Mouse (Mus musculus): Measurements from ENCODE around the gene Fbxl8. TPM values are rescaled to one million over a fixed set of nuclear protein-coding genes. Genes with fewer than 3 reads are reported as not detected.
A peak's percentile ranks its signal among the peaks of the same experiment; 100 is the strongest.

Fbxl8 gene
- polyA plus RNA-seq, 1 experiment from 2014 or later = 1.3 TPM

DNA sequence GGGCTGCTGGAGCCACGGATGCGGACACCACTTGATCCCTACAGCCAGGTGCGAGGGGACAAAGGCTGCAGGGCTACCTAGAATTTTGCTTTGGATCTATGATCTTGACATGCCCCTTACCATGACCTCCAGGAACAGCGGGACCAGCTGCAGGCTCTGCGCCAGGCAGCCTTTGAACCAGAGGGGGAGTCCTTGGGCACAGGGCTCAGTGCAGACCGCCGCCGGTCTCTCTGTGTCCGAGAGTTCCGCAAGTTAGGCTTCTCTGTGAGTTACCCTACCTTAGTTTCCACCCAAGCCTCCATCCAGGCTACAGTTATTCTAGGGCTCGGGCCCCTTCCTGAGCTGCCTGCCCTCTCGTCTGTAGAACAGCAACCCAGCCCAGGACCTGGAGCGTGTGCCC, 43.2 kb downstream of the Fbxl8 start:
- Histone ChIP-seq H3K9me3 (replicated peaks) (no peaks in the 10 kb centered on the region), H3K9ac (no peak overlapping the region), H3K4me3 (replicated peaks) (no peak overlapping the region), H3K27ac (replicated peaks) (no peak overlapping the region), H3K4me1 (replicated peaks) (peaks cover 55% of the 10 kb centered on the region), H3K27me3 (no peaks in the 10 kb centered on the region), H3K36me3 (replicated peaks) (peaks cover 100% of the 10 kb centered on the region), H3K4me2 (no peak overlapping the region)
- ATAC-seq (ENCODE audit: insufficient read depth) = no peak
- WGBS (ENCODE audit: insufficient replicate concordance) = 91% methylated on average over 13 of the region's 13 CpGs

DNA sequence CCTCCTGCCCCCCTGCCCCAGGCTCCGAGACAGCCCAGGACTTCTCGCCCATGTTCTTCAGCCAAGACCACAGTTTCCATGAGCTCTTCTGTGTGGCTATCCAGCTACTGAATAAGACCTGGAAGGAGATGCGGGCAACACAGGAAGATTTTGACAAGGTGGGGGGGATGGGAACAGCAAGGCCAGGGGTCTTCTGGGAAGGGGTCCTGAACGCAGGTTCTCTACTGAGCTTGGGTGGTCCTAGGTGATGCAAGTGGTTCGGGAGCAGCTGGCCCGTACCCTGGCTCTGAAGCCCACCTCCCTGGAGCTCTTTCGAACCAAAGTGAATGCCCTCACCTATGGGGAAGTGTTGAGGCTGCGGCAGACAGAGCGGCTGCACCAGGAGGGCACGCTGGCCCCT, 44.0 kb downstream of the Fbxl8 start:
- 90% methylated on average over 10 of the region's 10 CpGs for WGBS (ENCODE audit: insufficient replicate concordance)
- H3K27ac ChIP-seq (replicated peaks) = no peak overlapping the region
- ATAC-seq (ENCODE audit: insufficient read depth) = no peak
- H3K4me2 ChIP-seq = no peak overlapping the region
- peaks cover 100% of the 10 kb centered on the region for H3K36me3 ChIP-seq (replicated peaks)
- H3K27me3 ChIP-seq = no peaks in the 10 kb centered on the region
- H3K9ac ChIP-seq = no peak overlapping the region
- no peaks in the 10 kb centered on the region for H3K9me3 ChIP-seq (replicated peaks)
- H3K4me1 ChIP-seq (replicated peaks) = peaks cover 55% of the 10 kb centered on the region
- H3K4me3 ChIP-seq (replicated peaks) = no peak overlapping the region

DNA sequence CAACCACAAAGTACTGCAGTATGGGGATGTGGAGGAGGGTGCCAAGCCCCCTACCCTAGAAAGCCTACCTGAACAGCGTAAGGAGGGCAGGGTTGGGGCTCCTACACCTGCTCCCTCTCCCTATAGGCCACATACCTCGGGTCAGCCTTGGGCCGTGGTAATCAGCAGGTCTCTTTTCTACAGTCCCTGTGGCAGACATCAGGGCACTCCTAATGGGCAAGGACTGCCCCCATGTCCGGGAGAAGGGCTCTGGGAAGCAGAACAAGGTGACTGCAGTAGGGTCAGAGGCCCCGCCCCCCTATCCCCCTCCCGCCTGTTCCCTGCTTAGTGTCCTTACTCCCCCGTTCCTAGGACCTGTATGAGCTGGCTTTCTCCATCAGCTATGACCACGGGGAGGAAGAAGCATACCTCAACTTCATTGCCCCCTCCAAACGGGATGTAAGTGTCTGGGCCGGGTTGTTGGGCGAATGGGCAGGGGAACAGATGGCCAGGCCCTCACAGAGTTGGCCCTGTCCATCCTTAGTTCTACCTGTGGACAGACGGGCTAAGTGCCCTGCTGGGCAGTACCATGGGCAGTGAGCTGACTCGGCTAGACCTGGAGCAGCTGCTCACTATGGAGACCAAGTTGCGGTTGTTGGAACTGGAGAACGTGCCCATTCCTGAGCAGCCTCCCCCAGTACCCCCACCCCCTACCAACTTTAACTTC, 44.8 kb downstream of the Fbxl8 start:
- H3K27me3 ChIP-seq = no peaks in the 10 kb centered on the region
- WGBS (ENCODE audit: insufficient replicate concordance) = 83% methylated on average over 15 of the region's 15 CpGs
- H3K36me3 ChIP-seq (replicated peaks) = peaks cover 100% of the 10 kb centered on the region
- no peak overlapping the region for H3K4me3 ChIP-seq (replicated peaks)
- peaks cover 55% of the 10 kb centered on the region for H3K4me1 ChIP-seq (replicated peaks)
- no peaks in the 10 kb centered on the region for H3K9me3 ChIP-seq (replicated peaks)
- no peak overlapping the region for H3K4me2 ChIP-seq
- no peak for ATAC-seq (ENCODE audit: insufficient read depth)
- no peak overlapping the region for H3K27ac ChIP-seq (replicated peaks)
- no peak overlapping the region for H3K9ac ChIP-seq

DNA sequence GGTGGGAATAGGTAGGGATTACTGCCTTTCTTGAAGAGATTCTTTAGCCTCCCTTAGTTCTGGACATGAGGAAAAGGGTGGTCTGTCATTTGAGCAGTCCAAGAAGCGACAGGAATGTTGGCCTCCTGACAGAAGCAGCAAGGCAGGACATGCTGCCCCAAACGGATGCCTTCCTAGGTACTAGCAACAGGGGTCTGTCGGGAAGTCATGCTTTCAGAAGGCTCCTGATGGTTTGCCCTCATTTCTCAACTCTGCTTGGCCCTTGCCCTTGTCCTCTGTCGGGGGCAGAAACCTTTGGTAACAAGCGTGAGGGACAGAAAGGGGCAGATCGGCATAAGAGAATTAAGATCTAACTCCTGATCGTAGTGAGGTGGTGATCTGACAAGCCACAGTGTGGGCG, 45.7 kb downstream of the Fbxl8 start:
- Histone ChIP-seq H3K27me3 (no peaks in the 10 kb centered on the region), H3K4me3 (replicated peaks) (no peak overlapping the region), H3K9me3 (replicated peaks) (no peaks in the 10 kb centered on the region), H3K36me3 (replicated peaks) (peaks cover 100% of the 10 kb centered on the region), H3K9ac (no peak overlapping the region), H3K4me1 (replicated peaks) (peaks cover 55% of the 10 kb centered on the region), H3K27ac (replicated peaks) (no peak overlapping the region), H3K4me2 (no peak overlapping the region)
- no peak for ATAC-seq (ENCODE audit: insufficient read depth)
- WGBS (ENCODE audit: insufficient replicate concordance) = 84% methylated on average over 8 of the region's 8 CpGs

DNA sequence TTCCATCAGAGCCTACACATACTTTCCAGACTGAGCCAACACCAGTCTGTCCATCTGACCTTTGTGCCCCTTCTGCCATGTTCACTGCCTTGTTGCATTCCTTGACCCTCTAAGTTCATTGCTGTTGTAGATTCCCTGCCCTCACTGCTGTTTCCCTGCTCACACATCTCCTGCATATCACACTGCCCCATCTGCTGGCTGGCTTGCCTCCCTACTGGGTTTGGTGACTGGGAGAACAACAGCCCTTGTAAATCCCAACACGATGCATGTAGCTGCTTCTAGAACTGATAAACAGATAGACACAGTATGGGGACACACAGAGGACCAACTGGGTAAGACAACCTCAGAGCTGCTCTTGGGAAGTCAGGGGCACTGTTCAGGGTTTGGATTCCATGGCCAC, 47.3 kb downstream of the Fbxl8 start:
- Histone ChIP-seq H3K27me3 (no peaks in the 10 kb centered on the region), H3K4me1 (replicated peaks) (peaks cover 43% of the 10 kb centered on the region), H3K4me3 (replicated peaks) (no peak overlapping the region), H3K4me2 (0 out of 2 replicates have a peak overlapping the region, but pooled peaks have one; percentile 0), H3K36me3 (replicated peaks) (peaks cover 100% of the 10 kb centered on the region), H3K9me3 (replicated peaks) (no peaks in the 10 kb centered on the region), H3K9ac (no peak overlapping the region), H3K27ac (replicated peaks) (peak overlapping the region; percentile 60)
- peak; percentile 52 for ATAC-seq (ENCODE audit: insufficient read depth)
- 23% methylated on average over 1 of the region's 1 CpGs for WGBS (ENCODE audit: insufficient replicate concordance)

DNA sequence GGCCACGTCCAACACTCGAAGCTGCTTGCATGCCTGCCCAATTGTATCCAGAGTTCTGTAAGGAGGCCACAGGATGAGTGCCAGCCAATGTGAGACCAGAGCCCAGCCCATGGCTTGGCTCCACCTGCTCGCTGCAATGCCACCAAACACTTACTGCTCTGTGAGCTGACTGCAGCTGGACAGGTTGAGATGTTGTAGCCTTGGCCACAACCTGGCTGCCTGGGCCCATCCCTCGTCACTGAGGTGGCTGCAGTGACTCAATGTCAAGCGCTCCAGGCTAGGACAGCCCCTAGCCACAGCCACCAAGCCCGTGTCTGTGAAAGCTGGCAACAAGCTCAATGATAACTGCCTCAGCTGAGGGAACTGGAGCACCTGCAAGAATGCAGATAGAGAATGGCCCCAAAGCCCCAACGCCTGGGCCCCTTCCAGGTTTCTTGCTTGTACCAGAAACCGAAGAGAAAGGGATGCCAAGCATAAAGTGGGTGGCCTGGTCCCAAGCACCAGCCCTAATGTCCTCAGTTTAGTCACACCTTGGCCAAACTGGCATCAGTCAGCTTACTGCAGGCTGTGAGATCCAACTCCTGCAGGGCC, 48.5 kb downstream of the Fbxl8 start:
- H3K4me3 ChIP-seq (replicated peaks) = no peak overlapping the region
- peak; percentile 60 for ATAC-seq (ENCODE audit: insufficient read depth)
- H3K36me3 ChIP-seq (replicated peaks) = peaks cover 100% of the 10 kb centered on the region
- H3K27me3 ChIP-seq = no peaks in the 10 kb centered on the region
- H3K9me3 ChIP-seq (replicated peaks) = no peaks in the 10 kb centered on the region
- H3K4me2 ChIP-seq = peak overlapping the region; percentile 54
- peak overlapping the region; percentile 35; the same call in 1 of the 2 replicates for H3K9ac ChIP-seq
- peak overlapping the region; percentile 60 for H3K27ac ChIP-seq (replicated peaks)
- H3K4me1 ChIP-seq (replicated peaks) = peaks cover 51% of the 10 kb centered on the region
- 52% methylated on average over 8 of the region's 8 CpGs for WGBS (ENCODE audit: insufficient replicate concordance)

DNA sequence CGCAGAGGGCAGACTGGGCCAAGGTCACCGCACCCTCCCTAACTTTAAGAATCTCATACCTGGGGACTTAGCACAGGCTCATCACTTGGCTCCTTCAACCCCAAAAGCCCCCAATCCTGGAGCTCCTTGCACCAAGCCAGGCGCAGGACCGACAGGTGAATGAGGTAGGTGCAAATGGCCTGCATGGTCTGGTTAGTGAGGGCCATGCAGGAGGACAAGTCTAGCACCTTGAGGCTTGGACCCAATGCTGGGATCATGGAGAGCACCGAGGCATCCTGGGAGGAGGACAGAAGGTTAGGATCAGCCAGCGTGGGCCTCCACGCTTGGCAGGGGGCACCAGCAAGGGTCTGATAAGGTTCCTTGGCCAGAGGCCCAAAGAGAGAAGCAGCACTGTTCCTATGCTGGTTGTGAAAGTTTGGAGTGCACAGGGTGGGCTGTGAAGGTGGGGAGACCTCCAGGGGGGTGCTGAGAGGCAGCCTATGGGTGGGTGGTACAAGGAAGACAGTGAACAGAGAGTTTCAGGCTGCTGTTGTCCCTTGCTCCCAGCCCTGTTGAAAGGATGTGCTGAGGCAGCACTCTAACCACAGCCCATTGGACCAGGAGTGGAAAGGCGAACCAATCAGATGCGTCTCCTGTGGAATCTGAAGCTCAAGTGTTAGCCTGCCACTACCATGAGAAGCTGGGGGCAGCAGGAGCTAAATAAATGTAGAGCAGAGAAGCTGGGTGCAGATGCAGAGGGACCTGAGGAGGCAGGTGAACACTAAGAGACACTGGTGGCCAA, 49.4 kb downstream of the Fbxl8 start:
- peak overlapping the region; percentile 35; the same call in 1 of the 2 replicates for H3K9ac ChIP-seq
- peak; percentile 22 for ATAC-seq (ENCODE audit: insufficient read depth)
- peaks cover 59% of the 10 kb centered on the region for H3K4me1 ChIP-seq (replicated peaks)
- H3K4me3 ChIP-seq (replicated peaks) = no peak overlapping the region
- WGBS (ENCODE audit: insufficient replicate concordance) = 72% methylated on average over 9 of the region's 9 CpGs
- H3K4me2 ChIP-seq = peak overlapping the region; percentile 54
- H3K9me3 ChIP-seq (replicated peaks) = no peaks in the 10 kb centered on the region
- peak overlapping the region; percentile 60 for H3K27ac ChIP-seq (replicated peaks)
- peaks cover 100% of the 10 kb centered on the region for H3K36me3 ChIP-seq (replicated peaks)
- no peaks in the 10 kb centered on the region for H3K27me3 ChIP-seq

DNA sequence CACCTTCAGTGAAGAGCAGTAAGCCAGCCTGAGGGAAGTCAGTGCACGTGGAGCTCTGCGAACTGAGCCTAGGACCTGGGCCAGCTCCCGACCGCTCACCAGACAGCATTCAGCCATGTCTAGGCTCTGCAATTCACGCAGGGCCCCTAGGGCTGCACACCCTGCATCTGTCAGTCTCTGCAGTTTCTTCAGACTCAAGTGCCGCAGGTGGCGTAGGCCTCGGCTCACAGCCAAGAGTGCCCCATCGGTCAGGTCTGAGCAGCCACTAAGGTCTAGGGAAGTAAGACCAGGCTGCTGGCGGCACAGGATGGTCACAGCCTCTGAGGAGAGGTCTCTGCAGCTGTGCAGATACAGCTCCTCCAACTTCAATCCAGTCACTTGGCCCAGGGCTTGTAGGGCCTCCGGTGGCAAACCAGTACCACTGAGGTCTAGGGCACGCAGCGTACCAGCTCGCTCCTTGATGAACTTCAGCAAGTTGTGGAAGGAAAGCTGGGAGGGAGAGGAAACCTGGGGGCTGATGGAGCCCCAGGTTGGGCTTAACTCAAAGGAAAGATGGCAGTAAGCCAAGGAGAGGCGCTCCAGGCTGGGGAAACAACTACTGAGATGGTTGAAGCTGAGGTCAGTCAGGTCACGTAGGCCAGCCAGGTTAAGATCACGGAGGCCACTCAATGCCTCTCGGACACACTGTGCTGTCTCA, 50.8 kb downstream of the Fbxl8 start:
- H3K4me3 ChIP-seq (replicated peaks) = no peak overlapping the region
- 92% methylated on average over 18 of the region's 18 CpGs for WGBS (ENCODE audit: insufficient replicate concordance)
- H3K36me3 ChIP-seq (replicated peaks) = peaks cover 100% of the 10 kb centered on the region
- no peak overlapping the region for H3K9ac ChIP-seq
- H3K4me2 ChIP-seq = no peak overlapping the region
- no peak overlapping the region; the same call in 1 of the 2 replicates for H3K27ac ChIP-seq (replicated peaks)
- ATAC-seq (ENCODE audit: insufficient read depth) = no peak
- H3K4me1 ChIP-seq (replicated peaks) = peaks cover 73% of the 10 kb centered on the region
- H3K9me3 ChIP-seq (replicated peaks) = no peaks in the 10 kb centered on the region
- no peaks in the 10 kb centered on the region for H3K27me3 ChIP-seq

DNA sequence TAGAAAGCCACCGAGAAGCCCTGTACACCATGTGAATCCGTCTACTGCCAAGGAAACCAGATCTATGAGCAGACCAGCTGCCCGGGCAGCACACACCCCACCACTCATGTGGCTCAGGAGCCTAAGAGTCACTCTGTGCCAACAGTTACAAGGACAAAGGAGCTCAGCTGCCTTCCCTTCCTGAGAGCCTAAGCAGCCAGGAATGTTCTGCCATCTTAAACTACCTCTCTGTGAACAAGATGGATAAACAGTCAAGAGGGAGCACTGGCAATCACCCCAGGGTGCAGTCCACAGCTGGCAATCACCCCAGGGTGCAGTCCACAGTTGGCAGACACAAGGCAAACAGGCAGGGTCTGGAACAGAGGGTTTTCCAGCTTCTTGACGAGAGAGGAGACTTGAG, 53.5 kb downstream of the Fbxl8 start:
- WGBS (ENCODE audit: insufficient replicate concordance) = 82% methylated on average over 4 of the region's 4 CpGs

DNA sequence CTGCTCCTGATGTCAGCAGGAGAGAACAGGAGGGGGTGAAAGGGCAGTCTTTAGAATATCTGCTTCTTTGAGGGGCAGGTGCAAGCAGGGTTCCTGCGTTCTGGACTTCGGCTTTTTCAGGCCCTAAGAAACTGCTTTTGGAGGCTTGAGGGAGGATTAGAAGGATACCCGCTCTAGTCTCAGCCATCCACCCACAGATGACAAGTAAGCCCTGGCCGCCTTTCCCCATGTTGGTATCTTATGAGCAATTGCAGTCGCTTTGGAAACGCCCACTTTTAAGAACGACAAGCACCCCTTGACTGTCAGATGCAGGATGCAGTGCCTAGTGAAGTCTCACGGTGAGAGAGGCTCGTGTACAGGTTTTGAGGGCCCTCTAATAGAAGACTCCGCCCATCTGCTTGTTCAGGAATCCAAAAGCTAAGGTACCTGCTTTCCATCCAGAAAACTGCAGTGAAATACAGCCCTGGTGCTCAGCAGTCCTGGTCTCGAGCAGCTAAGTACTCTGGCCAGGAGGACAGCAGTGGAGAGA, 54.3 kb downstream of the Fbxl8 start:
- peak overlapping the region; percentile 54; the same call in 1 of the 2 replicates for H3K27ac ChIP-seq (replicated peaks)
- H3K4me2 ChIP-seq = no peak overlapping the region
- no peak for ATAC-seq (ENCODE audit: insufficient read depth)
- H3K27me3 ChIP-seq = no peaks in the 10 kb centered on the region
- no peak overlapping the region for H3K9ac ChIP-seq
- H3K4me3 ChIP-seq (replicated peaks) = no peak overlapping the region
- H3K36me3 ChIP-seq (replicated peaks) = peaks cover 78% of the 10 kb centered on the region
- H3K4me1 ChIP-seq (replicated peaks) = peaks cover 74% of the 10 kb centered on the region
- H3K9me3 ChIP-seq (replicated peaks) = no peaks in the 10 kb centered on the region
- 74% methylated on average over 11 of the region's 11 CpGs for WGBS (ENCODE audit: insufficient replicate concordance)

More for the DNA sequence above, 53.5 kb downstream of the Fbxl8 start:
- peaks cover 75% of the 10 kb centered on the region for H3K4me1 ChIP-seq (replicated peaks)
- H3K9ac ChIP-seq = no peak overlapping the region
- H3K4me3 ChIP-seq (replicated peaks) = no peak overlapping the region
- no peak overlapping the region for H3K4me2 ChIP-seq
- no peaks in the 10 kb centered on the region for H3K9me3 ChIP-seq (replicated peaks)
- H3K27me3 ChIP-seq = no peaks in the 10 kb centered on the region
- no peak for ATAC-seq (ENCODE audit: insufficient read depth)
- no peak overlapping the region; the same call in 1 of the 2 replicates for H3K27ac ChIP-seq (replicated peaks)
- H3K36me3 ChIP-seq (replicated peaks) = peaks cover 84% of the 10 kb centered on the region

Measured in liver, embryonic 15.5 days (tissue).